Mouse (Mus musculus) kidney, postnatal 25 days (tissue): ENCODE results near the gene Ces2b.
"Not testable (repeated sequence)": the region's sequence is repeated elsewhere in the genome, so short reads cannot be mapped to it uniquely, and the experiment has no call there.

ENCODE experiments used
- DNase-seq, 2 experiments: peaks; one replicate each; pipeline ENCODE4 v3.0.0; 2021; ENCODE audit warnings: mixed read lengths in 2 of 2

Gene Ces2b

DNA sequence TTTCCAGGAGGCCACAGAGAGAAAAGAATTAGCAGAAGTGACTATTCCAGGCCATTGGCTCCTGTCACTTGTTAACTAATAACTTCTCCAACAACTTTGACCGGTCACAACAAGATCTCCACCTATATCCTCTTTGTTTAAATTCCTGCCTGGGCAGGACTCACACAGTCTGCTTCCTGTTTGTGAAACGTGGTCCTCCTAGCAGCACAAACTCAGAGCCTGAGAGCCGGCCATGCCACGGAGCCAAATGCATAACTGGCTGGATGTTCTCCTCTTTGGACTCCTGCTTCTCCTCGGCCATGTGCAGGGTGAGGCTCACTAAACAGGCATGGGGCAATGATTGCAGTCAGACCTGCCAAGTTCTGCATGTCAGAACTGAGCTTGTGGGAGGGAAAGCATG, at the start of gene Ces2b:
Gene Ces2b, plus strand, starts transcription at position 133 of the 400 bp plus-strand sequence.
- peak; percentile 18 to 51 for DNase-seq

DNA sequence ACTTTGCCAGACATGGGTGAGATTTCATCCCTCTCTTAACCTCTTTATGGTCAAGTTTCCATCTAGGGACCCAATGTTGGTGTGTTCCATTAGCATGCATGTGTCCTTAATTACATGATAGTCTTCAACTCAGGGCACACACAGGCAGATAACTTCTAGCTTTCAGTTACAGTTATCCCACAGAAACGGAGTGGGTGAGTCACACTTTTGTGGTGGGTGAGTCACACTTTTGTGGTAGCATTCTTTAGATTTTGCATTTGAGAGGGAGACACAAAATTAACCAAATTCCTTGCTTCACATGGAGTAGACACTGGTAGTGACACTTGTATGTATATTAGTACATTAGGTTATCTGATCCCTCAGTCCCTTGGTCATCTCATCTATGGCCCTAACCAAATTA, 44.3 kb upstream of the Ces2b start:
- DNase-seq = no peak

DNA sequence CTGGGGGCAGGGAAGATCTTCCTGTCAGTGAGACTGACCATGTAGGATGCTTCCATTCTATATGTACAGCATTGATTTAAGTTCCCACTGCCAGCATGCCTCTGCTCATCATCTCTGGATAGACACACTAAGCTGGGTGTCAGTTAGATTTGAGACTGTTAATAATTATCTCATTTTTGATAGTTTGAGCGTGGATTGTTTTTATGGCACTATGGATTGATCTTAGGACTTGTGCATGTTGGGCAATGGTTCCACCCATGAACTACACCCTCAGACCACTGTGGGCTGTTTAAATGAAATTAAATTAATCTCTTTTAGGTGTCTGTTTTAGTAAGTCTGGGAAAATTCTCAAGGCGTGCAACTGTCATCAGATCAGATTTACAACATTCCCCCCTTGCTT, 42.4 kb upstream of the Ces2b start:
- no peak for DNase-seq

DNA sequence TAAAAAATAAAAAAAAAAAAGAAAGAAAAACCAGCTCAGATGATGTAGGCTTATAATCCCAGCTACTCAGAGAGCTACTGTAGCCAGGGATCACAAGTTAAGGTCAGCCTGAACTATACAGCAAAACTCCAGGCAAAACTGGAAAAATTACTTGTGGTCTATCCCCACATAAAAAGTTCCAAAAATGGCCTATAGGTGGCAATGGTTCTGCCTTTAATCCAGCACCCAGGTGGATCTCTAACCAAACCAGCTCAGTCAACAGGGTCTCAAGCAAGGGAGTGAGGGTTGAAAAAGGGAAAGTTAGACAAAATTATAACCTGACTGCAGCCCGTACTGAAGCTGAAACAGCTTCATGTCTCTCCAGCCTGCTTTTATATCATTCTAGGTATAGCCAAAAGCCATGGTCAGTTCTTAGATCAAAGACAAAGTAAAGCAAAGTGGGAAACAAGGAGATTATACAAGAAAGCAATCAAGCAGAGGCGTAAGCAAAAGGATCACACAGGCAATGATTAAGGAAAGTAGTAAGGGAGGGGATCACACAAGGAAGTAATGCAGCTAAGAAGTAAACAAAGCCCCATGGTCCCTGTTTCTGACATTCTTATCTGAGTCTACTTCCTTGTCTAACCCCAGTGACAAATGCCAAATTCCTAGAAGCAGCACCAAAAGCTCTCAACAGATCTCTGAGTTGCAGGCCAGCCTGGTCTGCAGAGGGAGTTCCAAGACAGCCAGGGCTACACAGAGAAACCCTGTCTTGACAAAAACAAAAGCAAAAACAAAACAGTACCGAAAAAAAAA, 41.3 kb upstream of the Ces2b start:
- DNase-seq = peak in 1 of 2 experiments; percentile 56

DNA sequence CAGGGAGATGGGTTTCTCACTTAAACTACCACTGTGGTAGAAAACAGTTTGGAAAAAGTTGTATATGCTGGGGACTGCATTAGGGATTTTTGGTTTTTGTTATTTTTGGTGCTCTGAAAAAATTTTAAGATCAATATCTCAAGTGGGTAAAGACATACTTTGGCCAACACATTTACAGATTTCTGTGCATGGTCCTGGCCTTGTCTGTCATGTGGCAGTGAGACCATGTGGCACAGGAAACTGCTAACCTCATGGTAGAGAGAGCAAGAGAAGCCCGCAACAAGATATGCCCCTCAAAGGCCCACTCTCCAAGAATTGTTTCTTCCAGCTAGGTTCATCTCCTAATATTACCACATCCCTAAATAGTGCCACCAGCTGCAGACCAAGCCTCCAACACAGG, 32.0 kb upstream of the Ces2b start:
- DNase-seq = no peak

DNA sequence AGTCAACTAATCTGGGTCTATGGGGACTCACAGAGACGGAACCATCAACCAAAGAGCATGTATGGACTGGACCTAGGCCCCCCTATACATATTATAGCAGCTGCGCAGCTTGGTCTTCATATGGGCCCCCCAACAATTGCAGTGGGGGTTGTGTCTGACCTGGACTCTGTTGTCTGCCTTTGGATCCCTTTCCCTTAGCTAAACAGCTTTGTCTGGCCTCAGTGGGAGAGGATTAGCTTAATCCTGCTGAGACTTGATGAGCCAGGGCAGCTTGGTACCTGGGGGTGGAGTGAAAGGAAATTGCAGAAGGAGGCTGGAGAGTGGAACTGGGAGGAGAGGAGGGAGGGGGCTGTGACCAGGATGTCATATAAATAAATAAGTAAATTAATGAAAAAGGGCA, 25.2 kb upstream of the Ces2b start:
- DNase-seq = no peak

DNA sequence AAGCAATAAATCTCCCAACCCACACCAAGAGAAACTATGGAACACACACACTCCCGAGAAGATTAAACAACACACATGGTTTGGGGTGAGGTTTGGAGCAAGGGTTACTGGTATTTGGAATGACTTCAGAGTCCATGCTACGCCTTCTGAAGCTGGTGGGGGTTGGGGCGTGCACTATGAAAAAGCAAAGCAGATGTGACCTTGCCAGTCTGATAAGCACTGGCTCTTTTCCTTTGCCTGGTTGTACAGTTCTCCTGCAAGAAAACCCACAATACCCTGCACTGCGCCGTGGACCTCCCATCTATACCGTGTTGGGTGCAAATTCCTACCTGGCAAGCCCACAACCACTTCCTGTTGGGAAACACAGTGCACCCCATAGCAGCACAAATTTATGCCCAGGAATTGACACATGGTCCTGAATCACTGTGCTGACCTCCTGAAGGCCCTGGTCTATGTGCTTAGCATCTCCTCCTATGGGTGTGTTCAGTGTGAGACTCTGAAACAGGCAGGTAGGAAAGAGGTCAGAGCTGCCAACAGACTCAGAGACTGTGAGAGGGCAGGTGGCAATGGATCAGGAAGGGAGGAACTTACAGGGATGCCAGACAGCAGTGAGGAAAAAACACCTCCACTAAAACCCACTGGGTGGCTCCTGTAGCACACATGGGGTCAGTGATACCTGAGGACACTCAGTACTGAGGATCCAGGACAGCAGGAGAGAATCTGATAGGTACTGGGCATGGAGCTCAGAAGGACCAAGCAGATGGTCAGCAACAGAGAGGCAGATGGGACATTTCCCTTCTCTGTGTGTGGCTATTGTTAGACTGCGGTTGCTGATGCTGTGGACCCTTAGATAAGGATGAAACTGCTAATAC, 22.6 kb upstream of the Ces2b start:
- DNase-seq = no peak

DNA sequence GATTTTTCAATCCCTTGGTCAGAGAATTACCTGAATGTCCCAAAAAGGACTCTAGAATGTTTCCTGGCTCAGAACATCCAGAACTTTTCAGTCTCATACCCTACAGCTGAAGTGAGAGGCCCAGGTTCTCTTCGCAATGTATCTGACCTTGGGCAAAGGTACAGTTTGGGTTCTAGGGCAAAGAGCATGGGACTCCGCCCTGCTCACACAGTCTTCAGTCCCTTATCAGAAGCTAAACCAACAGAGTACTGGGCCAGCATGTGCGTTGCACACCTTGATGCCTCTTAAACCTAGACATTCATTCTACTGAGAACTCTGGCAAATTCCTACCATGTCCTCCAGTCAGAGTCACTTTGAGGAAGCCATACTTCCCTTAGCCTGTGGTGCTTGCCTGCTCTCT, 21.9 kb upstream of the Ces2b start:
- no peak for DNase-seq

DNA sequence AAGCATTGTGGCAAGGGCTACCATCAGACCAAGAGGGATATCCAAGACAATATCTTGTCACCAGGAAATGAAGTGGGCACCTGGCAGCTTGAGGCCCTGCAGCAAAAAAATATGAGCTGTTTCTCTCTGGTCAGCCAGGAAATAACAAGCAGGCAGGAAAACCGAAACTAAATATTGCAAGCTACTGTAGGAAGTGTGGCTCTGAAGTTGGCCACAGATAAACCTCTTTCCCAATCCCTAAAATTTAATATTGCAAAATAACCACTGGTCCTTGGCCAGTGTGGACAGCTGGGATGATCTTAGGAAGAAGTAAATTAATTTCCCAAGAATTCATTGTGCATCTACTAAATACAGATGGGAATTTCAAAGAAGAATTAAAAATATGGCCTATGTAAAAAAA, 4.5 kb upstream of the Ces2b start:
- DNase-seq = no peak

DNA sequence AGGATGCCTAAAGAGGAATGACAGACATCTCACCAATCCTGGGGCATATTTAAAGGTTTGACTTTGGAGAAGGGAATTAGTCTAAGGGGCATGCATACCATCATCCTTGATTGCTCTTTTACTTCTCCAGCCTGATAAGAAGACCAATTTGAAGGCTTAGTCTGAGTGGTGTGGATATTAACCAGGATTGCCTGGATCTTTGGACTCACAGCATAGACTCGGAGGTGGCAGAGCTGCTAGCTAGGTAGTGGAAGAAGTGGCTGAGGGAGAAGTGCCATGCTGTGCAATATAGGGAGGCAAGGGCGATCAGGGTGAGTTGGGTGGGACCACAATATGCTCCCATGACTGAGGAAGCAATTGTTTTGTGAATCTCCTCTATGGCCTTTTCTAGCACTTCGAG, 3.2 kb upstream of the Ces2b start:
- no peak for DNase-seq

DNA sequence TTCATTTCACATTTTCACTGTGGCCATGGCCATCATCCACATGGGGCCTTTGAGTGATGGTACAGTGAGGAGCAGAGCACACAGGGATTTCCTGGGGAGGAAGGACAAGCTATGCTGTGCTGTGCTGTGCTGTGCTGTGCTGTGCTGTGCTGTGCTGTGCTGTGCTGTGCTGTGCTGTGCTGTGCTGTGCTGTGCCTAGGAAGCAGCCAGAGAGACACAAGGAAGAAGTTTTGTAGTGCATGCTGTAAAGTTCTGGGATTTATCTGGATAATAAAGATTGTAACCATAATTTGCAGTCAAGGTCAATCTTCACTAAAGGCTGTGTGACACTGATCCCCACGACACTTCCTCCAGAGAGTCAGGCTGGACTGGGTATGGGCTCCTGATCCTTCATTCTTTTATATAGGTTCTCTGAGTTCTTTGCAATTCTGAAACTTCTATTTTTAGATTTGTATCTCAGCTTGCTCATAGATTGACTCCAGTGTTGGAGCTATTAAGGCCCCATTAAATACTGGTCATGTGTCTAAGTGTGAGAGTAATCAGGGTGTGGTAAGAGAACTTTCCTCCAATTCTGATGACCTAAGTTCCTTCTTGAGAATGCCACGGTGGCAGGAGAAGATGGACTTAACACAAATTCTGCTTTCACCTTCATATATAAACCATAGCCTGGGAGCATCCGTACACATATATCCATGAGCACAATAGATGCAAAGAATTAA, 10.1 kb downstream of the Ces2b start:
- no peak for DNase-seq

DNA sequence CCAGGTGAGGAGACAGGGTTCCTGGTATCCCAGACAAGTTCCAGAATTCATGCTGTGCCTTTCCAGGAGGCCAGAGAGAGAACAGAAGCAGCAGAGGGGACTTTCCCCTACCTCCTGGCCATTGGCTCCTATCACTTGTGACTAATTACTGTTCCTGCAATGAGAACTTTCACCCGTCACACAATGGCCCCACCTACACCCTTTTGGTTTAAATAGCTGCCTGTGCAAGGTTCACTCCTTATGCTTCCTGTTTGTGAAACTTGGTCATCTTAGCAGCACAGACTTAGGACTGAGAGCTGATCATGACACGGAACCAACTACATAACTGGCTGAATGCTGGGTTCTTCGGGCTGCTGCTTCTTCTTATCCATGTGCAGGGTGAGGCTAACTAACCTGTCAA, 15.5 kb downstream of the Ces2b start, which contains the start of gene Ces2c:
Gene Ces2c, plus strand, starts transcription at position 238 of the 400 bp plus-strand sequence.
- peak; percentile 32 to 59 for DNase-seq

DNA sequence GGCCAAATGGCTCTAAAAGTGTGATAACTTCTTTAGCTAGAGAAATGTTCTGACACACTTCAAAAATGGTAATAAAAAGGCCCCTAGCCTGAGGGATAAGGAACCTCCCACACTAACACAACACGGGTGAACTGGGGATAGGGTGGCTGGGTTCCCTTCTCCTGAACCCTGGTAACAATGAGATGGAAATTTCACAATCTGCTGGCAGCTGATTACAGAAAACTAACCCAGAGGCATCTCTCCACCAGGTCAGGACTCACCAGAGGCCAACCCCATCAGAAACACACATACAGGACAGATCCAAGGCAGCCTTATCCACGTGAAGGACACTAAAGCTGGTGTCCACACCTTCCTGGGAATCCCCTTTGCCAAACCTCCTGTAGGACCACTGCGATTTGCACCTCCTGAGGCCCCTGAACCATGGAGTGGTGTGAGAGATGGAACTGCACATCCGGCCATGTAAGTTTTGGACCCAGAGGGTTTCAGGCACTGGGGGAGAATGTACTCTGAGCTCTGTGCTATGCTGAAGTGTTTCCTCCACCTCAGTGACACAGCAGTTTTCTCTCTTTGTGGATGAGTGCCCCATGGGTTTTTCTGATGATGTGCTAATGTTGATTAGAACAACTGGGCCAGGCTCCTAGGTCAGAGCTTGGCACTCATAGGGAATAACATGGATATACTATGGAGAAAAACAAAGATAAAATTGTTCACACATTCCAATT, 16.5 kb downstream of the Ces2b start:
- no peak for DNase-seq

DNA sequence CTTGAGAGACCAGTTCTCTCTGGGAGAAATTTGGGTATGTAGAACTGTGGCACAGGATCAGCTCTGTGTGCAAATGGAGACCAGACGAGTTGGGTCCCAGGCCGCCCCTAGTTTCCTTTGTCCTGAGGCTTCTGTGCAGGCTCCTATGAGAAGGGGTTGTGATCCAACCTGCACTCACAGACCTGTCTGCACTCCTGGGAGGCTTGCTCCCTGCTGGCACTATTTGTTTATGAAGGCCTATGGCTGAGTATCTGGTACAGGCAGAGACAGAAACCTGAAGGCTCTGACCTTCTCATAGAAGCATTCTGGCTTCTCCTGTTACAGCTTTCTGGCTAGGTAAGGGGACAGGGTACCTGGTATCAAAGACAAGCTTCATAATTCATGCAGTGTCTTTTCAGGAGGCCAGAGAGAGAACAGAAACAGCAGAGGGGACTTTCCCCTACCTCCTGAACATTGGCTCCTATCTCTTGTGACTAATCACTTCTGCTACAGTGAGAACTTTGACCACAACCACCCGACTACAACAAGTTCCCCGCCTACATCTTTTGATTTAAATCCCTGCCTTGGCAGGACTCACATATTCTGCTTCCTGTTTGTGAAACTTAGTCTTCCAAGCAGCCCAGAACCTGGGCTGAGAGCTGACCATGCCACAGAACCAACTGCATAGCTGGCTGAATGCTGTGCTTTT, 35.6 kb downstream of the Ces2b start:
- DNase-seq = not testable (repeated sequence)

DNA sequence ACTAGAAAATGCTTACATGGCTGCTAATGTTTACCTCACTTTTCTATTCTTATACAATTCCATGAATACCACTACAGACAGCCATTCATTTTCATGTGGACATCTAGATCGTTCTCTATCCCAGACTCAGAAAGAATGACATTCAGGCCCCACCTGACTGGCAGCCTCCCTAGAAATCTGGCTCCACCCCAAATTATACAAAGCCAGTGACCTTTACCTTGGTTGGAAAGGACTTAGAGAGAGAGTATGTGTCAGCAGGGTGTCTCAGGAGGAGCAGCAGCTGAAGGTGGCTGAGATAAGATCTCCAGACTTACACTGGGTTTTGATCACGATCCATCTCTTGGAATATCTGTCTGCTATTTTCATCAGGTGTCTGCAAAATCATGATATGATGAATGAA, 37.5 kb downstream of the Ces2b start:
- DNase-seq = not testable (repeated sequence)

DNA sequence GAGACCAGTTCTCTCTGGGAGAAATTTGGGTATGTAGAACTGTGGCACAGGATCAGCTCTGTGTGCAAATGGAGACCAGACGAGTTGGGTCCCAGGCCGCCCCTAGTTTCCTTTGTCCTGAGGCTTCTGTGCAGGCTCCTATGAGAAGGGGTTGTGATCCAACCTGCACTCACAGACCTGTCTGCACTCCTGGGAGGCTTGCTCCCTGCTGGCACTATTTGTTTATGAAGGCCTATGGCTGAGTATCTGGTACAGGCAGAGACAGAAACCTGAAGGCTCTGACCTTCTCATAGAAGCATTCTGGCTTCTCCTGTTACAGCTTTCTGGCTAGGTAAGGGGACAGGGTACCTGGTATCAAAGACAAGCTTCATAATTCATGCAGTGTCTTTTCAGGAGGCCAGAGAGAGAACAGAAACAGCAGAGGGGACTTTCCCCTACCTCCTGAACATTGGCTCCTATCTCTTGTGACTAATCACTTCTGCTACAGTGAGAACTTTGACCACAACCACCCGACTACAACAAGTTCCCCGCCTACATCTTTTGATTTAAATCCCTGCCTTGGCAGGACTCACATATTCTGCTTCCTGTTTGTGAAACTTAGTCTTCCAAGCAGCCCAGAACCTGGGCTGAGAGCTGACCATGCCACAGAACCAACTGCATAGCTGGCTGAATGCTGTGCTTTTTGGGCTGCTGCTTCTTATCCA, 55.0 kb downstream of the Ces2b start:
- not testable (repeated sequence) for DNase-seq
